Mouse (Mus musculus) layer of hippocampus, adult 11-12 months (tissue): Measurements from ENCODE around the gene Uts2r.
A peak's percentile ranks its signal among the peaks of the same experiment; 100 is the strongest.

ENCODE experiments used
- DNase-seq: peaks from one replicate; pipeline ENCODE4 v3.0.0; 2022; ENCODE audit warnings: low spot score

The Uts2r gene

GRCm38 (mm10) chr11:121159971-121160370 is at the start of gene Uts2r:
Gene Uts2r, plus strand, starts transcription at chr11:121160271.
- DNase-seq: no peak

- DNase-seq: no peak
Observed at GRCm38 (mm10) chr11:121111051-121111450, 49.0 kb upstream of the Uts2r start.

GRCm38 (mm10) chr11:121111601-121112000 is 48.5 kb upstream of the Uts2r start:
- DNase-seq: no peak

- DNase-seq: no peak
Observed at GRCm38 (mm10) chr11:121112091-121112775, 47.8 kb upstream of the Uts2r start.

- no peak for DNase-seq
Observed at GRCm38 (mm10) chr11:121118106-121118505, 42.0 kb upstream of the Uts2r start.

- no peak for DNase-seq
Observed at GRCm38 (mm10) chr11:121118577-121118976, 41.5 kb upstream of the Uts2r start, which contains the start of gene Tex19.2. Gene Tex19.2, minus strand, starts transcription at chr11:121118677.

GRCm38 (mm10) chr11:121121151-121121550 is 38.9 kb upstream of the Uts2r start:
- no peak for DNase-seq

- no peak for DNase-seq
Observed at GRCm38 (mm10) chr11:121122024-121122670, 37.9 kb upstream of the Uts2r start.

- DNase-seq: peak; percentile 9
Observed at GRCm38 (mm10) chr11:121123438-121123837, 36.6 kb upstream of the Uts2r start.

GRCm38 (mm10) chr11:121125522-121126172 is 34.4 kb upstream of the Uts2r start:
- DNase-seq: no peak

GRCm38 (mm10) chr11:121126395-121126794 is 33.7 kb upstream of the Uts2r start:
- DNase-seq: no peak

GRCm38 (mm10) chr11:121127441-121127840 is 32.6 kb upstream of the Uts2r start:
- DNase-seq: no peak

- DNase-seq: no peak
Observed at GRCm38 (mm10) chr11:121129616-121130015, 30.5 kb upstream of the Uts2r start.

- DNase-seq: no peak
Observed at GRCm38 (mm10) chr11:121134600-121134999, 25.5 kb upstream of the Uts2r start.

- DNase-seq: no peak
Observed at GRCm38 (mm10) chr11:121137682-121138081, 22.4 kb upstream of the Uts2r start.

GRCm38 (mm10) chr11:121138732-121139131 is 21.3 kb upstream of the Uts2r start:
- DNase-seq: no peak

GRCm38 (mm10) chr11:121143325-121144015 is 16.6 kb upstream of the Uts2r start:
- no peak for DNase-seq

- no peak for DNase-seq
Observed at GRCm38 (mm10) chr11:121145865-121146264, 14.2 kb upstream of the Uts2r start, which contains the start of gene Tex19.1. Gene Tex19.1, plus strand, starts transcription at chr11:121146143.

- DNase-seq: no peak
Observed at GRCm38 (mm10) chr11:121148193-121148592, 11.9 kb upstream of the Uts2r start.

- DNase-seq: no peak
Observed at GRCm38 (mm10) chr11:121154203-121154602, 5.9 kb upstream of the Uts2r start.

- DNase-seq: no peak
Observed at GRCm38 (mm10) chr11:121156411-121156891, 3.6 kb upstream of the Uts2r start.

- DNase-seq: no peak
Observed at GRCm38 (mm10) chr11:121160636-121161346, 720 bp downstream of the Uts2r start.
